Mouse (Mus musculus) kidney, adult 2 months (tissue): Measurements from ENCODE around the gene Mier2.

ENCODE experiments used
- CTCF ChIP-seq: fragments of 200-500 bp; conservative IDR thresholded peaks from 2 replicates; pipeline ENCODE4 v1.5.1; 2011; ENCODE audit warnings: low read depth, mild to moderate bottlenecking, control low read depth, low read length, moderate library complexity, mixed read lengths; ENCODE audit not compliant: insufficient read depth, insufficient read length
- POLR2A ChIP-seq: fragments of 200-500 bp; IDR thresholded peaks from one replicate; pipeline ENCODE4 v1.6.1; 2011; ENCODE audit warnings: low read depth, low read length, control low read depth

- TF ChIP-seq CTCF (no peak), POLR2A (no peak)
These were observed 35.7 kb upstream of the Mier2 start for GRCm38 (mm10) chr10:79590702-79591101.
